Mouse (Mus musculus) E14TG2a.4 (cell line): ENCODE measurements around the gene Bax.

Experiments used
- CTCF ChIP-seq: conservative IDR thresholded peaks from 2 replicates; pipeline ENCODE4 v1.5.1; 2014; ENCODE audit warnings: low read length
- POU5F1 ChIP-seq: IDR thresholded peaks from 2 replicates; pipeline ENCODE4 v1.6.1; 2014; ENCODE audit warnings: low read length, borderline replicate concordance

- TF ChIP-seq CTCF (no peak), POU5F1 (no peak)
These were observed 19.5 kb upstream of the Bax start for GRCm38 (mm10) chr7:45486158-45486557.
